Mouse (Mus musculus): Measurements from ENCODE around the gene Ksr1. TPM values are rescaled to one million over a fixed set of nuclear protein-coding genes. Genes with fewer than 3 reads are reported as not detected.
A peak's percentile ranks its signal among the peaks of the same experiment; 100 is the strongest.

Gene Ksr1
- total RNA-seq, 2 experiments from 2014 or later = 16.0 to 16.9 TPM

- DNase-seq (ENCODE audit: low spot score in 2 of 2) = no peak
These were observed 160.7 kb downstream of the Ksr1 start for GRCm38 (mm10) chr11:78985505-78985904.

- peak in 1 of 2 experiments; percentile 34 for DNase-seq (ENCODE audit: low spot score in 2 of 2)
These were observed 161.6 kb downstream of the Ksr1 start, which contains the start of gene Lgals9 for GRCm38 (mm10) chr11:78984483-78985177. TSS of gene Lgals9 (minus strand) at chr11:78984946.

- no peak for DNase-seq (ENCODE audit: low spot score in 2 of 2)
These were observed 162.7 kb downstream of the Ksr1 start for GRCm38 (mm10) chr11:78983539-78983938.

- no peak for DNase-seq (ENCODE audit: low spot score in 2 of 2)
These were observed 163.5 kb downstream of the Ksr1 start for GRCm38 (mm10) chr11:78982513-78983291.

- no peak for DNase-seq (ENCODE audit: low spot score in 2 of 2)
These were observed 164.2 kb downstream of the Ksr1 start for GRCm38 (mm10) chr11:78982042-78982441.

GRCm38 (mm10) chr11:78980083-78980634 lies 166.0 kb downstream of the Ksr1 start:
- DNase-seq (ENCODE audit: low spot score in 2 of 2) = no peak

GRCm38 (mm10) chr11:78978176-78979019 lies 167.8 kb downstream of the Ksr1 start:
- DNase-seq (ENCODE audit: low spot score in 2 of 2) = no peak

GRCm38 (mm10) chr11:78976731-78977510 lies 169.3 kb downstream of the Ksr1 start:
- DNase-seq (ENCODE audit: low spot score in 2 of 2) = no peak

GRCm38 (mm10) chr11:78973381-78974150 lies 172.6 kb downstream of the Ksr1 start:
- no peak for DNase-seq (ENCODE audit: low spot score in 2 of 2)

GRCm38 (mm10) chr11:78972811-78973351 lies 173.3 kb downstream of the Ksr1 start:
- no peak for DNase-seq (ENCODE audit: low spot score in 2 of 2)

GRCm38 (mm10) chr11:78972328-78972727 lies 173.9 kb downstream of the Ksr1 start:
- no peak for DNase-seq (ENCODE audit: low spot score in 2 of 2)

- no peak for DNase-seq (ENCODE audit: low spot score in 2 of 2)
These were observed 174.5 kb downstream of the Ksr1 start for GRCm38 (mm10) chr11:78971746-78972145.

- no peak for DNase-seq (ENCODE audit: low spot score in 2 of 2)
These were observed 175.1 kb downstream of the Ksr1 start for GRCm38 (mm10) chr11:78971096-78971495.

GRCm38 (mm10) chr11:78968121-78968520 lies 178.1 kb downstream of the Ksr1 start:
- no peak for DNase-seq (ENCODE audit: low spot score in 2 of 2)

GRCm38 (mm10) chr11:78967371-78967770 lies 178.8 kb downstream of the Ksr1 start:
- DNase-seq (ENCODE audit: low spot score in 2 of 2) = peak in 1 of 2 experiments; percentile 34
